Mouse (Mus musculus): Measurements from ENCODE around the gene Gsdma2. TPM values are rescaled to one million over a fixed set of nuclear protein-coding genes. Genes with fewer than 3 reads are reported as not detected.

Gsdma2 gene
- polyA plus RNA-seq, 1 experiment: not detected

DNA sequence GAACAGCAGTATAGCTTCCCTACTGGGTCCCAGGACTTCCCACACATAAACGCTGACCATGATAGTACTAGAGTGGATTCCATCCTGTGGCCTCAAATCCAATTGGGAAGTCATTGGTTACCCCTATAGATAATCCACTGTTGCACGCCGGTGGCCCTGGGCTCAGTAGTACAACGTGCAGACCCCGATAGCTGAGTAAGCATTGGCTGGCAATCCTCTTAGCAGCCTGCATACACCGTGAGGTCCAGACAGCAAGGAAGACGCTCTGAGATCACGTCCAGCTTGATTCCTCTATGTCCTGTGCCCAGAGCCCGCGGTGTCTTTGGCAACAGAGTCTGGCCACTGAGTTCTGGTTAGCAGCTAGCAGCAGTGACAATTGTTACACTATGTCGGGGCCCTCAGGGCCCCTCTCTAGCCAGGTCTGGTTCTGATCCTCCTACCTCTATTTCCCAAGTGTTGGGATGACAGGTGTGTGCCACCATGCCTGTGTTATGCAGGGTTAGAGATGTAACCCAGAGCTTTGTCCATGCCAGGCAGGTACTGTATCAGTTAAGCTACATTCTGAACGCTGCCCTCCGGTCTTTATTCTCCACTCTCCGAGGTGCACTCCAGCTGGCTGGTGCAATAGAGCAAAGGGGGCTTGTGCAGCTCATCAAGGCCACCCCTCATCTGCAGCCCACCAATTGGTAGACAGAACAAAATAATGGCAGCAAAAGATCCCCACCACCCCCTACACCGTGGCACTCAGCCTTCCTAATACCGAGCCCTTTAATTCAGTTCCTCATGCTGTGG, 52.5 kb downstream of the Gsdma2 start:
- no peak for DNase-seq (ENCODE audit: low spot score)

DNA sequence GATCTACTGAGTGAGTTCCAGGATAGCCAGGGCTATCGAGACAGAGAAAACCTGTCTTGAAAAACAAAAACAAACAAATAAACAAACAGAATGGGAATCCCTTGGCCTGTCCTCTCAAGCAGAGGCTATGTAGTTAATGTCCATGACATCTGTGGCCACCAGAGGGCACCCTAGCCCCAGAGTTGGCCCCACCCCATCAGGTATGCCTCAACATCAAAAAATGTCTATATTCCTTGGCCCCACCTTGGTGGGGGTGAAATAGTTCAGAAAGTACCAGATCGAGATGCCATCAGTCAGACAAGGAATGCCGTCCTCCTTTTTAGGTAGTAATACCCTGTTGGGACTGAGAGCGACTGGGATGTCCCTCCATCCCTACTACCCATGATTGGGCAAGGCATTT, 53.4 kb downstream of the Gsdma2 start:
- DNase-seq (ENCODE audit: low spot score): peak; percentile 69

DNA sequence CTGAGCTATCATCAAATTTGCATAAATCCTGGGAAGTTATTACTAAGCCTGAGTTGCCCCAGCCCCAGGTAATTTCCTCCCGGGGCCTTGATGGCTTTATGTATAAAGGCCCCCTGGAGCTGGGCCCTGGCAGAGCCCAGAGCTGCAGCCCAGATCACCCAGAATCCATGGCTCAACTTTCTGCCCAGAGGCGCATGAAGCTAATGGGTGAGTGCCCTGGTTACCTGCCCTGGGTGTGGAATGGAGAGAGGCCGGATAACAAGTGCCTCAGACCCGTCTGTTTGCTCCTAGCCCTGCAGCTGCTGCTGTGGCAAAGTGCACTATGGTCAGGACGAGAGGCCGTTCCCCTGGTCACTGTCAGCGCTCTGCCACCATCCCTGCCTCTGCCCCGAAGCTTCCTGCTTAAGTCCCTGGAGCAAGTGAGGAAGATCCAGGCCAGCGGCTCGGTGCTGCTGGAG, 54.7 kb downstream of the Gsdma2 start, which contains the start of gene Csf3:
Gene Csf3 (plus strand): TSS at position 51 of the 458 bp plus-strand sequence.
- DNase-seq (ENCODE audit: low spot score): no peak

DNA sequence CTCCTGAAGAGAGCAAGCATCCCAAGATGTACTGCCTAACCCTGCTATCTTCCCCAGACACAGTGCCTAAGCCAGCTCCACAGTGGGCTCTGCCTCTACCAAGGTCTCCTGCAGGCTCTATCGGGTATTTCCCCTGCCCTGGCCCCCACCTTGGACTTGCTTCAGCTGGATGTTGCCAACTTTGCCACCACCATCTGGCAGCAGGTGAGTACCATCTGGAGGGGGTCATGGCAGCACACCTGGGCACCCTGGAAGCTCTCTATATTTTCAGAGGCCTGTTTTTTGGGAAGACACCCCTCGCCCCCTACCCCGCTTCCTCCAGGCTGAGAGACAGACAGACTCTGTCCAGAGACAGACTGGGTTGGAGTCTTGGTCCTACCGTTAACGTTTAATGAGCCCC, 55.8 kb downstream of the Gsdma2 start:
- DNase-seq (ENCODE audit: low spot score): no peak

DNA sequence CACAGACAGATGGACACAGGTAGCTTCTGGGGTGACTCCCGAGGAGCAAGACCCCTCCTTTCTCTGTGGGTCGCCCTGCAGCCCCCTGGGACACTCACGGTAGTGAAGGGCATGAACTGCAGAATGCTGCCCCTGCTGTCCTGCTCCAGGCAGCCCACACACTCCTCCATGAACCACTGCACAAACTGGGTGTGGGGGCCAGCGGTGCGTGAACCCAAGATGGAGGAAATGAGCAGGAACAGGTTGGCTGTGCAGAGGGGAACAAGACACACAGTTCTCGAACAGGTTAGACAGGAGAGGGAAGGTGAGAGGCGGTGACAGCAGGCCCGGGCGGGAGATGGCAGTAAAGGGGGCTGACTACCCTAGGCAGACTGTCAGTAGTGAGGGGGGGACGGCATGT, 58.5 kb downstream of the Gsdma2 start:
- DNase-seq (ENCODE audit: low spot score): no peak

Other genes with a start within 250 kb of the Gsdma2 start
- gene Pgap3, start 246.3 kb upstream of the Gsdma2 start, polyA plus RNA-seq (2012; rRNA removed): 10.5 and 12.7 TPM in 2 replicates
- gene Erbb2, start 234.3 kb upstream of the Gsdma2 start, polyA plus RNA-seq (2012; rRNA removed): 29.2 and 29.5 TPM in 2 replicates
- 105 and 127 TPM in 2 replicates for gene Mien1, start 207.8 kb upstream of the Gsdma2 start, polyA plus RNA-seq (2012; rRNA removed)
- gene Grb7, start 200.4 kb upstream of the Gsdma2 start, polyA plus RNA-seq (2012; rRNA removed): 41.1 and 52.0 TPM in 2 replicates
- 8.6 and 10.1 TPM in 2 replicates for gene Ikzf3, start 100.7 kb upstream of the Gsdma2 start, polyA plus RNA-seq (2012; rRNA removed)
- gene Zpbp2, start 95.7 kb upstream of the Gsdma2 start, polyA plus RNA-seq (2012; rRNA removed): 1.4 and 2.5 TPM in 2 replicates
- 57.6 and 63.7 TPM in 2 replicates for gene Ormdl3, start 59.4 kb upstream of the Gsdma2 start, polyA plus RNA-seq (2012; rRNA removed)
- gene Lrrc3c, start 48.5 kb upstream of the Gsdma2 start, polyA plus RNA-seq (2012; rRNA removed): not detected in 2 replicates
- gene Gm12355, start 21.1 kb upstream of the Gsdma2 start, polyA plus RNA-seq (2012; rRNA removed): 0.47 and 0.52 TPM in 2 replicates
- not detected in 2 replicates for gene Gsdma3, start 20.4 kb upstream of the Gsdma2 start, polyA plus RNA-seq (2012; rRNA removed)
- gene Gsdma, start 17.6 kb downstream of the Gsdma2 start, polyA plus RNA-seq (2012; rRNA removed): 0.72 and 0.87 TPM in 2 replicates
- gene Psmd3, start 35.8 kb downstream of the Gsdma2 start, polyA plus RNA-seq (2012; rRNA removed): 108 and 115 TPM in 2 replicates
- 0.38 and 0.73 TPM in 2 replicates for gene Csf3, start 54.5 kb downstream of the Gsdma2 start, polyA plus RNA-seq (2012; rRNA removed)
- gene Med24, start 82.7 kb downstream of the Gsdma2 start, polyA plus RNA-seq (2012; rRNA removed): 29.6 and 32.8 TPM in 2 replicates
- gene Thra, start 93.9 kb downstream of the Gsdma2 start, polyA plus RNA-seq (2012; rRNA removed): 62.2 and 88.1 TPM in 2 replicates
- 119 and 219 TPM in 2 replicates for gene Nr1d1, start 128.6 kb downstream of the Gsdma2 start, polyA plus RNA-seq (2012; rRNA removed)
- 57.0 and 58.7 TPM in 2 replicates for gene Msl1, start 148.8 kb downstream of the Gsdma2 start, polyA plus RNA-seq (2012; rRNA removed)
- 24.7 and 29.5 TPM in 2 replicates for gene Casc3, start 158.1 kb downstream of the Gsdma2 start, polyA plus RNA-seq (2012; rRNA removed)
- gene Rapgefl1, start 190.0 kb downstream of the Gsdma2 start, polyA plus RNA-seq (2012; rRNA removed): 56.6 and 66.4 TPM in 2 replicates
- 19.2 and 26.0 TPM in 2 replicates for gene Wipf2, start 216.9 kb downstream of the Gsdma2 start, polyA plus RNA-seq (2012; rRNA removed)